16 mouse cellular contexts compared by ENCODE assay signal in the genomic region with DNA sequence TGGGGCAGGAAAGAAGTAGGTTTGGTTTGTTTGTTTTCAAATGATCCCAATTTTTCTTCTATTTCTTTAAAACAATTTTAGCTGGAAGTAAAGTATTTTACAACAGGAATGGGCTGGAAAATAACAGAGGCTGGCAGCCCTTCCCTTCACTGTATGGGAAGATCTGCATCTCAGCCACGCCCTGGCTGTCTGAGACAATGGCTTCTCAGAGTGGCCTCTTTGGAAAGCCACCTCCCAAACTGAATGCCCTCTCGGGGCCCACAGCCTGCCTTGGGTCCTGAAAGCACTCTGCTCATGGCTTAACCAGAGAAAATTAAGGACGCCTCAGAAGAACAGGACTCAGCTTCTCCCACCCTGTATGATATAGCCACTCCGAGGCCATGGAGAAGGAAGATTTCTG. TPM values are rescaled to one million over a fixed set of nuclear protein-coding genes. Genes with fewer than 3 reads are reported as not detected.
DNase-seq lines count a peak whose midpoint lies in the region; ATAC-seq lines count a peak whose summit lies in the region.
"Had no signal": no experiment of that assay in that cellular context is flagged by ENCODE, and none has a peak within 500 bp of the region (broad histone marks: within the 10 kb centered on the region; RNA-seq: fewer than 3 reads in every experiment).

No protein-coding gene starts in this region.

- no peak overlapping the region for H3K4me2 ChIP-seq in hindbrain, embryonic 13.5 days
- H3K4me2 ChIP-seq in hindbrain, embryonic 11.5 days (replicated peaks; ENCODE audit: low read depth, low read length) = no peak overlapping the region
- no peak overlapping the region for H3K4me2 ChIP-seq in midbrain, embryonic 13.5 days (replicated peaks)
- H3K4me2 ChIP-seq in midbrain, embryonic 11.5 days = no peak overlapping the region
- H3K4me2 ChIP-seq in hindbrain, embryonic 14.5 days (replicated peaks) = no peak overlapping the region
- H3K4me2 ChIP-seq: forebrain, embryonic 15.5 days had no signal

- H3K9me3 ChIP-seq in hindbrain, embryonic 13.5 days = no peaks in the 10 kb centered on the region
- H3K9me3 ChIP-seq in hindbrain, embryonic 11.5 days (ENCODE audit: control insufficient read depth, low read length) = no peaks in the 10 kb centered on the region
- no peaks in the 10 kb centered on the region for H3K9me3 ChIP-seq in midbrain, embryonic 13.5 days
- H3K9me3 ChIP-seq in midbrain, embryonic 11.5 days (ENCODE audit: control insufficient read depth, low read length) = no peaks in the 10 kb centered on the region
- H3K9me3 ChIP-seq in ES-E14 (ENCODE audit: control insufficient read depth, insufficient read depth, low read depth, low read length) = no peaks in the 10 kb centered on the region
- H3K9me3 ChIP-seq in hindbrain, embryonic 14.5 days (ENCODE audit: control insufficient read depth, low read length) = no peaks in the 10 kb centered on the region
- H3K9me3 ChIP-seq: forebrain, embryonic 15.5 days; heart, embryonic 10.5 days had no signal

- peak overlapping the region; percentile 55 for H3K9ac ChIP-seq in hindbrain, embryonic 13.5 days
- no peak overlapping the region for H3K9ac ChIP-seq in hindbrain, embryonic 11.5 days (ENCODE audit: low read depth, low read length)
- peak overlapping the region; percentile 41; the same call in 1 of the 2 replicates for H3K9ac ChIP-seq in midbrain, embryonic 13.5 days (replicated peaks)
- H3K9ac ChIP-seq in midbrain, embryonic 11.5 days (ENCODE audit: low read length) = no peak overlapping the region
- H3K9ac ChIP-seq in ES-E14 (ENCODE audit: insufficient read depth, low read depth, low read length, poor library complexity, severe bottlenecking) = peak overlapping the region; percentile 0; the same call in 1 of the 2 replicates
- H3K9ac ChIP-seq in hindbrain, embryonic 14.5 days = peak overlapping the region; percentile 9; the same call in 1 of the 2 replicates
- H3K9ac ChIP-seq: forebrain, embryonic 15.5 days had no signal

- in situ Hi-C loops in ES-E14 (cut with MboI; ENCODE audit: low sequenced_read_pairs in 2 of 2, unreplicated experiment in 2 of 2) = no loop called here

- H3K27ac ChIP-seq in hindbrain, embryonic 13.5 days = peak overlapping the region; percentile 37; the same call in 1 of the 2 replicates
- no peak overlapping the region for H3K27ac ChIP-seq in hindbrain, embryonic 11.5 days (ENCODE audit: low read depth, low read length)
- no peak overlapping the region for H3K27ac ChIP-seq in midbrain, embryonic 13.5 days
- H3K27ac ChIP-seq in midbrain, embryonic 11.5 days (ENCODE audit: low read depth, low read length) = no peak overlapping the region
- H3K27ac ChIP-seq in ES-E14 (ENCODE audit: insufficient read depth, low read depth, low read length, poor library complexity, severe bottlenecking) = peak overlapping the region; percentile 72; the same call in 1 of the 2 replicates
- peak overlapping the region; percentile 21; the same call in 1 of the 2 replicates for H3K27ac ChIP-seq in hindbrain, embryonic 14.5 days
- H3K27ac ChIP-seq: forebrain, embryonic 15.5 days; heart, embryonic 10.5 days had no signal

- ATAC-seq in hindbrain, embryonic 13.5 days (ENCODE audit: low FRiP score) = no peak
- no peak for ATAC-seq in hindbrain, embryonic 11.5 days (ENCODE audit: low FRiP score)
- no peak for ATAC-seq in midbrain, embryonic 13.5 days
- ATAC-seq in midbrain, embryonic 11.5 days (ENCODE audit: low FRiP score) = no peak
- ATAC-seq in hindbrain, embryonic 14.5 days (ENCODE audit: low FRiP score) = no peak
- ATAC-seq: forebrain, embryonic 15.5 days had no signal

- H3K27me3 ChIP-seq in hindbrain, embryonic 13.5 days = 0 out of 2 replicates have a peak, but pooled peaks cover 2% of the 10 kb centered on the region
- H3K27me3 ChIP-seq in hindbrain, embryonic 11.5 days (ENCODE audit: control insufficient read depth, insufficient read depth, low read length) = no peaks in the 10 kb centered on the region
- peaks cover 2% of the 10 kb centered on the region; the same call in 1 of the 2 replicates for H3K27me3 ChIP-seq in midbrain, embryonic 13.5 days
- H3K27me3 ChIP-seq in midbrain, embryonic 11.5 days (ENCODE audit: control insufficient read depth, insufficient read depth, low read length) = no peaks in the 10 kb centered on the region
- no peaks in the 10 kb centered on the region for H3K27me3 ChIP-seq in hindbrain, embryonic 14.5 days (ENCODE audit: control insufficient read depth, insufficient read depth, low read length)
- H3K27me3 ChIP-seq: forebrain, embryonic 15.5 days had no signal

- no peak overlapping the region for H3K4me3 ChIP-seq in hindbrain, embryonic 13.5 days
- no peak overlapping the region for H3K4me3 ChIP-seq in hindbrain, embryonic 11.5 days (ENCODE audit: low read depth, low read length)
- no peak overlapping the region for H3K4me3 ChIP-seq in midbrain, embryonic 13.5 days (replicated peaks)
- no peak overlapping the region for H3K4me3 ChIP-seq in midbrain, embryonic 11.5 days (ENCODE audit: low read depth, low read length)
- H3K4me3 ChIP-seq in ES-E14 (ENCODE audit: insufficient read depth in 1 of 2, low read depth in 1 of 2, low read length in 2 of 2, poor library complexity in 1 of 2, severe bottlenecking in 1 of 2) = peak overlapping the region in 1 of 2 experiments; percentile 7; a peak in 1 of 4 replicates
- H3K4me3 ChIP-seq in hindbrain, embryonic 14.5 days (replicated peaks; ENCODE audit: low read length) = no peak overlapping the region
- H3K4me3 ChIP-seq: forebrain, embryonic 15.5 days; heart, embryonic 10.5 days had no signal

- peaks cover 50% of the 10 kb centered on the region for H3K4me1 ChIP-seq in hindbrain, embryonic 13.5 days (replicated peaks)
- 0 out of 2 replicates have a peak, but pooled peaks cover 4% of the 10 kb centered on the region for H3K4me1 ChIP-seq in hindbrain, embryonic 11.5 days (replicated peaks; ENCODE audit: control insufficient read depth, insufficient read depth, low read length)
- H3K4me1 ChIP-seq in midbrain, embryonic 13.5 days (replicated peaks) = peaks cover 37% of the 10 kb centered on the region
- H3K4me1 ChIP-seq in midbrain, embryonic 11.5 days (ENCODE audit: control insufficient read depth, insufficient read depth, low read length) = peaks cover 7% of the 10 kb centered on the region
- peaks cover 20 to 38% of the 10 kb centered on the region in 2 experiments for H3K4me1 ChIP-seq in ES-E14 (ENCODE audit: control insufficient read depth in 2 of 2, insufficient read depth in 2 of 2, low read length in 2 of 2, poor library complexity in 1 of 2)
- peaks cover 28% of the 10 kb centered on the region for H3K4me1 ChIP-seq in hindbrain, embryonic 14.5 days (replicated peaks; ENCODE audit: control insufficient read depth, insufficient read depth, low read length)

- WGBS in hindbrain, embryonic 13.5 days = 61% methylated on average over 4 of the region's 4 CpGs
- whole genome bisulfite sequencing in hindbrain, embryonic 11.5 days = 62% methylated on average over 4 of the region's 4 CpGs
- 77% methylated on average over 4 of the region's 4 CpGs for WGBS in midbrain, embryonic 13.5 days
- 70% methylated on average over 4 of the region's 4 CpGs for WGBS in midbrain, embryonic 11.5 days
- 70% methylated on average over 4 of the region's 4 CpGs for WGBS in hindbrain, embryonic 14.5 days

- no peak for DNase-seq in hindbrain, embryonic 11.5 days (ENCODE audit: low spot score)
- no peak for DNase-seq in midbrain, embryonic 11.5 days (ENCODE audit: low spot score, missing footprints)
- DNase-seq in ES-E14 (ENCODE audit: low read depth, low spot score) = no peak
- DNase-seq in hindbrain, embryonic 14.5 days (ENCODE audit: low spot score) = no peak
- no peak for DNase-seq in retina, embryonic 14.5 days (ENCODE audit: low spot score)
- DNase-seq: cerebellum, adult 9-10 months; heart, postnatal 10 days; kidney, adult 11 months; lung, adult 2 months; lung, postnatal 4 days; right cerebral cortex, adult 18-20 months; thymus, postnatal 36 days had no signal

- peaks cover 62% of the 10 kb centered on the region for H3K36me3 ChIP-seq in hindbrain, embryonic 13.5 days
- no peaks in the 10 kb centered on the region for H3K36me3 ChIP-seq in hindbrain, embryonic 11.5 days (ENCODE audit: control insufficient read depth, insufficient read depth, low read length)
- H3K36me3 ChIP-seq in midbrain, embryonic 13.5 days = peaks cover 64% of the 10 kb centered on the region
- H3K36me3 ChIP-seq in midbrain, embryonic 11.5 days (ENCODE audit: control insufficient read depth, insufficient read depth, low read length) = peaks cover 3% of the 10 kb centered on the region; the same call in 1 of the 2 replicates
- H3K36me3 ChIP-seq in ES-E14 (ENCODE audit: control insufficient read depth, insufficient read depth, low read length, poor library complexity, severe bottlenecking) = peaks cover 24% of the 10 kb centered on the region
- H3K36me3 ChIP-seq in hindbrain, embryonic 14.5 days (replicated peaks; ENCODE audit: control insufficient read depth, insufficient read depth) = peaks cover 62% of the 10 kb centered on the region

RNA-seq across cellular contexts. Expression of gene Dctn2, which starts 3.7 kb away (rescaled TPM):
- polyA plus RNA-seq in hindbrain, embryonic 13.5 days (2015; fragmentation: Nextera tagmentation; extraction: Ambion mirVana) = 308 and 330 TPM in 2 replicates
- polyA plus RNA-seq in hindbrain, embryonic 11.5 days (2014; fragmentation: Nextera tagmentation; extraction: Ambion mirVana) = 210 and 214 TPM in 2 replicates
- polyA plus RNA-seq in midbrain, embryonic 13.5 days (2015; fragmentation: Nextera tagmentation; extraction: Ambion mirVana) = 310 TPM in 2 replicates
- 196 and 206 TPM in 2 replicates for polyA plus RNA-seq in midbrain, embryonic 11.5 days (2014; fragmentation: Nextera tagmentation; extraction: Ambion mirVana)
- 139 and 157 TPM in 2 replicates for total RNA-seq in ES-E14 (2012; rRNA removed)
- polyA plus RNA-seq in hindbrain, embryonic 14.5 days (2014; fragmentation: Nextera tagmentation; extraction: Ambion mirVana) = 281 and 296 TPM in 2 replicates

RNA-seq across cellular contexts. Expression of gene Kif5a, which starts 6.7 kb away (rescaled TPM):
- polyA plus RNA-seq in hindbrain, embryonic 13.5 days (2015; fragmentation: Nextera tagmentation; extraction: Ambion mirVana) = 86.3 and 88.5 TPM in 2 replicates
- polyA plus RNA-seq in hindbrain, embryonic 11.5 days (2014; fragmentation: Nextera tagmentation; extraction: Ambion mirVana) = 41.4 and 42.2 TPM in 2 replicates
- 73.0 and 76.7 TPM in 2 replicates for polyA plus RNA-seq in midbrain, embryonic 13.5 days (2015; fragmentation: Nextera tagmentation; extraction: Ambion mirVana)
- polyA plus RNA-seq in midbrain, embryonic 11.5 days (2014; fragmentation: Nextera tagmentation; extraction: Ambion mirVana) = 26.3 and 31.1 TPM in 2 replicates
- total RNA-seq in ES-E14 (2012; rRNA removed) = 6.2 and 11.2 TPM in 2 replicates
- polyA plus RNA-seq in hindbrain, embryonic 14.5 days (2014; fragmentation: Nextera tagmentation; extraction: Ambion mirVana) = 118 and 129 TPM in 2 replicates

RNA-seq across cellular contexts. Expression of gene Mbd6, which starts 18.9 kb away (rescaled TPM):
- 12.1 and 16.5 TPM in 2 replicates for polyA plus RNA-seq in hindbrain, embryonic 13.5 days (2015; fragmentation: Nextera tagmentation; extraction: Ambion mirVana)
- polyA plus RNA-seq in hindbrain, embryonic 11.5 days (2014; fragmentation: Nextera tagmentation; extraction: Ambion mirVana) = 14.2 and 17.5 TPM in 2 replicates
- 16.0 and 16.5 TPM in 2 replicates for polyA plus RNA-seq in midbrain, embryonic 13.5 days (2015; fragmentation: Nextera tagmentation; extraction: Ambion mirVana)
- 12.3 and 16.3 TPM in 2 replicates for polyA plus RNA-seq in midbrain, embryonic 11.5 days (2014; fragmentation: Nextera tagmentation; extraction: Ambion mirVana)
- 15.8 and 18.0 TPM in 2 replicates for total RNA-seq in ES-E14 (2012; rRNA removed)
- 16.2 and 20.0 TPM in 2 replicates for polyA plus RNA-seq in hindbrain, embryonic 14.5 days (2014; fragmentation: Nextera tagmentation; extraction: Ambion mirVana)

RNA-seq across cellular contexts. Expression of gene Mars, which starts 41.7 kb away (rescaled TPM):
- polyA plus RNA-seq in hindbrain, embryonic 13.5 days (2015; fragmentation: Nextera tagmentation; extraction: Ambion mirVana) = 116 and 119 TPM in 2 replicates
- polyA plus RNA-seq in hindbrain, embryonic 11.5 days (2014; fragmentation: Nextera tagmentation; extraction: Ambion mirVana) = 173 and 179 TPM in 2 replicates
- polyA plus RNA-seq in midbrain, embryonic 13.5 days (2015; fragmentation: Nextera tagmentation; extraction: Ambion mirVana) = 122 and 127 TPM in 2 replicates
- polyA plus RNA-seq in midbrain, embryonic 11.5 days (2014; fragmentation: Nextera tagmentation; extraction: Ambion mirVana) = 185 and 187 TPM in 2 replicates
- 206 and 377 TPM in 2 replicates for total RNA-seq in ES-E14 (2012; rRNA removed)
- 113 and 124 TPM in 2 replicates for polyA plus RNA-seq in hindbrain, embryonic 14.5 days (2014; fragmentation: Nextera tagmentation; extraction: Ambion mirVana)

RNA-seq across cellular contexts. Expression of gene Arhgap9, which starts 51.9 kb away (rescaled TPM):
- 1.0 and 1.1 TPM in 2 replicates for polyA plus RNA-seq in hindbrain, embryonic 13.5 days (2015; fragmentation: Nextera tagmentation; extraction: Ambion mirVana)
- polyA plus RNA-seq in hindbrain, embryonic 11.5 days (2014; fragmentation: Nextera tagmentation; extraction: Ambion mirVana) = 1.1 and 2.2 TPM in 2 replicates
- polyA plus RNA-seq in midbrain, embryonic 13.5 days (2015; fragmentation: Nextera tagmentation; extraction: Ambion mirVana) = 0.77 and 1.4 TPM in 2 replicates
- 1.1 and 1.4 TPM in 2 replicates for polyA plus RNA-seq in midbrain, embryonic 11.5 days (2014; fragmentation: Nextera tagmentation; extraction: Ambion mirVana)
- total RNA-seq in ES-E14 (2012; rRNA removed) = 2.6 and 5.1 TPM in 2 replicates
- polyA plus RNA-seq in hindbrain, embryonic 14.5 days (2014; fragmentation: Nextera tagmentation; extraction: Ambion mirVana) = 0.88 and 1.1 TPM in 2 replicates

Comparison
In these comparisons a context has a peak if more than half of its experiments do, and no peak if none do; other contexts are left out.
1. H3K27ac ChIP-seq: peak in hindbrain, embryonic 13.5 days (single experiment), ES-E14 (single experiment) and hindbrain, embryonic 14.5 days (single experiment); none in hindbrain, embryonic 11.5 days (single experiment), midbrain, embryonic 13.5 days (single experiment) and midbrain, embryonic 11.5 days (single experiment).
2. H3K9ac ChIP-seq: peak in hindbrain, embryonic 13.5 days (single experiment), midbrain, embryonic 13.5 days (single experiment), ES-E14 (single experiment) and hindbrain, embryonic 14.5 days (single experiment); none in hindbrain, embryonic 11.5 days (single experiment) and midbrain, embryonic 11.5 days (single experiment).